Mouse (Mus musculus) liver, embryonic 14.5 days (tissue): Measurements from ENCODE around the gene Pbp2.

Experiments used
- CTCF ChIP-seq: IDR thresholded peaks from 2 replicates; pipeline ENCODE4 v1.5.1; 2016; ENCODE audit warnings: antibody characterized with exemption, low read depth, control low read depth
- EP300 ChIP-seq: IDR thresholded peaks from 2 replicates; pipeline ENCODE4 v1.6.1; 2016; ENCODE audit warnings: antibody characterized with exemption, low read depth

DNA sequence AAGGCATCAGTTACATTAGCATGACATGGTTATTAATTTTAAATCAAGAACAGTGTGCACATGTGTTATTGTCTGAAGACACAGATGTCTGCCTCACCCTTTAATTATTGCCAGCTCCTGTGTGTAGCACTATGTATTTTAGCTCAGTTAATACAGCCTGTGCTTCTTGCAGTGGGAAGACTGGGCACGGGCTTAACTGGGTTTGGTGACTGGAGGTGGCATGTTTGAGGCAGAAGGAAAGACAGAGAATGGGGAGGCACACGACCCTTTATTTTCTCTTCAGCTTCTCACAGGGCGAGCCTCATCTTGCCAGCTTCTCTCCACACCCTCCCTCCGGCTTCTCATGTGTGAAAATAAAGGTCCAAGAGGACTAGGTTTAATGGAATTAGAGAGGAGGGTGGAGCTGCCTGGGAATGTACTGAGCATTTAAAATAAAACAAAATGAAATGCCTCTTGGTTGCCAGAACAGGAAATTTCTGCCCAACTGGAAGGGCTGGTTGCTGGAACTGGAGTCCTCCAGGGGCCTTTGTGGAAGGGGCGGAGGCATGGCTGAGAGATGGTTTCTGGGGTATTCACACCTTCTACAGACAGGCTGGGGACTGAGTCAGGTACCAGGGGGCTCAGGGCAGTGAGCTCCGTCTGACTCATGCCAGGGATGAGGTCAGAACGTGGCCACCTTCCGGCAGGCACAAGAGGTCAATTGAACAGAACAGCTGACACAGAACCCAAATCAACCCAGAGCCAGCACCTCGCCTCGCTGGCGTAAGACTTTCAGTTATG, 14.9 kb downstream of the Pbp2 start:
- no peak for TF ChIP-seq CTCF
- TF ChIP-seq EP300, result no peak
